Mouse (Mus musculus): ENCODE measurements at regions not wholly inside any gene's neighbourhood (a gene's known extent, or its start where the extent isn't known, plus 50 kb on each side); places are given as distances from the start of the nearest gene placed in this dataset.
A peak's percentile ranks its signal among the peaks of the same experiment; 100 is the strongest.

- DNase-seq (ENCODE audit: low read depth) = no peak
Measured at GRCm38 (mm10) chr12:12508487-12509125, 246.7 kb downstream of the Fam49a start.

- DNase-seq (ENCODE audit: low read depth) = no peak
Measured at GRCm38 (mm10) chr12:12506671-12507070, 244.7 kb downstream of the Fam49a start.

- DNase-seq (ENCODE audit: low read depth) = no peak
Measured at GRCm38 (mm10) chr12:12505590-12505989, 243.7 kb downstream of the Fam49a start.

- DNase-seq (ENCODE audit: low read depth) = no peak
Measured at GRCm38 (mm10) chr12:12499903-12500302, 238.0 kb downstream of the Fam49a start.

- DNase-seq (ENCODE audit: low read depth) = no peak
Measured at GRCm38 (mm10) chr12:12498621-12499020, 236.7 kb downstream of the Fam49a start.

GRCm38 (mm10) chr12:12497277-12497841, 235.4 kb downstream of the Fam49a start:
- no peak for DNase-seq (ENCODE audit: low read depth)

- no peak for DNase-seq (ENCODE audit: low read depth)
Measured at GRCm38 (mm10) chr12:12496593-12497141, 234.7 kb downstream of the Fam49a start.

- DNase-seq (ENCODE audit: low read depth) = no peak
Measured at GRCm38 (mm10) chr12:12490173-12490572, 228.2 kb downstream of the Fam49a start.

GRCm38 (mm10) chr12:12488090-12488489, 226.2 kb downstream of the Fam49a start:
- DNase-seq (ENCODE audit: low read depth) = peak; percentile 75

- DNase-seq (ENCODE audit: low read depth) = no peak
Measured at GRCm38 (mm10) chr12:12486656-12487356, 224.9 kb downstream of the Fam49a start.

- DNase-seq (ENCODE audit: low read depth) = no peak
Measured at GRCm38 (mm10) chr12:12484921-12485680, 223.2 kb downstream of the Fam49a start.

- no peak for DNase-seq (ENCODE audit: low read depth)
Measured at GRCm38 (mm10) chr12:12480451-12480850, 218.5 kb downstream of the Fam49a start.

- DNase-seq (ENCODE audit: low read depth) = peak; percentile 22
Measured at GRCm38 (mm10) chr12:12452086-12452485, 190.1 kb downstream of the Fam49a start.

GRCm38 (mm10) chr12:12446768-12447167, 184.8 kb downstream of the Fam49a start:
- DNase-seq (ENCODE audit: low read depth) = no peak

GRCm38 (mm10) chr12:12446281-12446680, 184.3 kb downstream of the Fam49a start:
- DNase-seq (ENCODE audit: low read depth) = no peak

GRCm38 (mm10) chr12:12442872-12443271, 180.9 kb downstream of the Fam49a start:
- no peak for DNase-seq (ENCODE audit: low read depth)

- DNase-seq (ENCODE audit: low read depth) = no peak
Measured at GRCm38 (mm10) chr12:12436379-12436778, 174.4 kb downstream of the Fam49a start.

- DNase-seq (ENCODE audit: low read depth) = no peak
Measured at GRCm38 (mm10) chr12:12432597-12432996, 170.7 kb downstream of the Fam49a start.
